Mouse (Mus musculus): ENCODE data around the gene Sik1. TPM values are rescaled to one million over a fixed set of nuclear protein-coding genes. Genes with fewer than 3 reads are reported as not detected.
A peak's percentile ranks its signal among the peaks of the same experiment; 100 is the strongest.

Sik1 gene
- total and polyA plus RNA-seq, 3 experiments = 17.1 to 56.9 (median 36.7) TPM

DNA sequence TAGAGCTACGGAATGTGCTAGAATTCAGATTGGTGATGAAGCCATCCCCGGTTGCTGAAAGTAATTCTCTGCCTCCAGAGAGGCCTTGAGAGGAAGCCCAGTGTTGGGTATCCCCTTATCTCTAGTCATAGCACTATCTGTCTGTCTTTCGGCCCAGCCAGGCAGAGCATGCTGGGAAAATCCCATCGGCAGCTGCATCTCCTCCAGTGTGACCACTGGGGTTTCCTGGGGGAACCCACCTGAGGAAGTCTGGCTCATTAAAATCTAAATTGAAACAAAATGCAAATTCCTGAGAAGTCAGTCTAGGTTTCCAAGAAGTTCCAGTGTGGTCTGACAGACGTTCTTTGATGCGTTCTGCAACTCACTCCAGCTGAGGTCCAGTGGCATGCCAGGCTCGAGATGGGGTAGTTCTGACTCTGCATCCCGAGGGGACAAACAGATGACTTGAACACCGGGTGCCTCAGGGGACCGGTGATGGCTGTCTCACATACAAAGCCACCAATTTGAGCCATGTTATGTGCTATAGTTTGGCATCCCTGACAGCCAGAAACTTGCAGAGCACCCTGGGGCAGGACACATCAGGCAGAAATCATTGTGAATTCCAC lies 19.8 kb upstream of the Sik1 start (continued):
- TF ChIP-seq MYC (IDR thresholded peaks at IDR 0.05; ENCODE audit: low read depth, low read length) (peak; percentile 75), E2F4 (IDR thresholded peaks at IDR 0.05; ENCODE audit: insufficient replicate concordance, low read depth, low read length) (no peak), BHLHE40 (IDR thresholded peaks at IDR 0.05; ENCODE audit: low read depth, low read length) (peak; percentile 92), ELF1 (IDR thresholded peaks at IDR 0.05; ENCODE audit: low read depth, low read length) (0 out of 2 replicates have a peak, but pooled peaks have one; percentile 52), USF1 (IDR thresholded peaks at IDR 0.05; ENCODE audit: low read depth, low read length) (no peak), JUN (IDR thresholded peaks at IDR 0.05; ENCODE audit: insufficient read depth, low read depth, low read length) (0 out of 2 replicates have a peak, but pooled peaks have one; percentile 8), HCFC1 (IDR thresholded peaks at IDR 0.05; ENCODE audit: low read depth, low read length) (peak; percentile 53), CTCF (conservative IDR thresholded peaks at IDR 0.05 in 1 of 2, IDR thresholded peaks at IDR 0.05 in 1 of 2; ENCODE audit: low read depth in 2 of 2, low read length in 2 of 2) (no peak), PAX5 (IDR thresholded peaks at IDR 0.05; ENCODE audit: low read length) (no peak)

- Histone ChIP-seq H3K4me2 (ENCODE audit: insufficient read depth, low read depth, poor library complexity, severe bottlenecking) (peak overlapping the region; percentile 29; the same call in 1 of the 2 replicates), H3K4me3 (replicated peaks in 1 of 3; ENCODE audit: low read depth in 2 of 3, low read length in 2 of 3, poor library complexity in 1 of 3) (peak overlapping the region in 1 of 3 experiments; percentile 7), H3K4me1 (ENCODE audit: control insufficient read depth in 1 of 2, insufficient read depth in 2 of 2) (peaks cover 73 to 86% of the 10 kb centered on the region in 2 experiments), H3K9ac (ENCODE audit: insufficient read depth, low read depth) (peak overlapping the region; percentile 18; the same call in 1 of the 2 replicates), H3K27ac (ENCODE audit: insufficient read depth, low read depth) (peak overlapping the region; percentile 98), H3K9me3 (replicated peaks; ENCODE audit: low read length) (no peaks in the 10 kb centered on the region), H3K79me2 (replicated peaks; ENCODE audit: control insufficient read depth, extremely low read depth, insufficient read depth, poor library complexity, severe bottlenecking) (no peaks in the 10 kb centered on the region), H3K36me3 (replicated peaks in 1 of 2; ENCODE audit: control insufficient read depth in 1 of 2, insufficient read depth in 1 of 2, low read length in 1 of 2) (peaks cover 0 to 3% of the 10 kb centered on the region in 2 experiments), H3K27me3 (replicated peaks) (no peaks in the 10 kb centered on the region)
- dilution Hi-C loops (cut with MboI; ENCODE audit: extremely low pct_ligation_motif_present, extremely low pct_unique_long_range_greater_than_20kb, low sequenced_read_pairs) = no loop called here
- no peak for DNase-seq (ENCODE audit: extremely low read depth)
- in situ Hi-C loops (cut with MboI; ENCODE audit: low pct_ligation_motif_present, low pct_unique_long_range_greater_than_20kb, low sequenced_read_pairs) = loop anchor here (5.0 kb wide), 1 partner anchor 148 kb away; no protein-coding TSS in a partner anchor
- TF ChIP-seq ELF1 (IDR thresholded peaks at IDR 0.05; ENCODE audit: low read depth, low read length) (no peak), ZC3H11A (IDR thresholded peaks at IDR 0.05; ENCODE audit: low read depth, low read length) (no peak), NELFE (IDR thresholded peaks at IDR 0.05; ENCODE audit: low read depth, low read length) (no peak)
Measured at GRCm38 (mm10) chr17:31874691-31875090, 19.1 kb upstream of the Sik1 start.

DNA sequence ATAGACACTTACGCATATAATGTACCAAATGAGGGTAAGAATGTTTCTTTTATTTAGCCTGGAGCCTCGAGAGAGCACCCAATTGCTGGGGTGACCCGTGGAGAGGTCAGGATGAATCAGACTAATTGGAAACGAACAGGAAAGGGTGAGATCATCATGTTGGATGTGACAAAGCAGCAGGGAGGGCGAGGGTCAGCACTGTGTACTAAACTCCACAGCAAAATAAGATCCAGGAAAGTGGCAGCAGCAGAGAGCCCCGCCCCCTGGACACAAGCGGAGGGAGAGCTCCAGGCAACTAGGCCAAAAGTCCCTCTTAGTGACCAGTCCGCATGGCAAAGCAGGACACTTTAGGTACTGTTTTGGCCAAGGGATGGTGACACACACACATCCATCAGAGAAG lies 18.4 kb upstream of the Sik1 start:
- H3K79me2 ChIP-seq (replicated peaks; ENCODE audit: control insufficient read depth, extremely low read depth, insufficient read depth, poor library complexity, severe bottlenecking) = no peaks in the 10 kb centered on the region
- H3K4me1 ChIP-seq (ENCODE audit: control insufficient read depth in 1 of 2, insufficient read depth in 2 of 2) = peaks cover 68 to 81% of the 10 kb centered on the region in 2 experiments
- H3K4me2 ChIP-seq (ENCODE audit: insufficient read depth, low read depth, poor library complexity, severe bottlenecking) = peak overlapping the region; percentile 42; the same call in 1 of the 2 replicates
- H3K9ac ChIP-seq (ENCODE audit: insufficient read depth, low read depth) = no peak overlapping the region; the same call in 1 of the 2 replicates
- DNase-seq (ENCODE audit: extremely low read depth) = no peak
- peak overlapping the region; percentile 98 for H3K27ac ChIP-seq (ENCODE audit: insufficient read depth, low read depth)
- TF ChIP-seq JUN (IDR thresholded peaks at IDR 0.05; ENCODE audit: insufficient read depth, low read depth, low read length) = no peak
- no peak for TF ChIP-seq CHD2 (IDR thresholded peaks at IDR 0.05; ENCODE audit: low read length)
- peak; percentile 25; the same call in 1 of the 2 replicates for TF ChIP-seq ETS1 (conservative IDR thresholded peaks at IDR 0.05; ENCODE audit: low read depth, low read length)
- in situ Hi-C loops (cut with MboI; ENCODE audit: low pct_ligation_motif_present, low pct_unique_long_range_greater_than_20kb, low sequenced_read_pairs) (loop anchor here (5.0 kb wide), 1 partner anchor 148 kb away; no protein-coding TSS in a partner anchor), dilution Hi-C loops (cut with MboI; ENCODE audit: extremely low pct_ligation_motif_present, extremely low pct_unique_long_range_greater_than_20kb, low sequenced_read_pairs) (no loop called here)
- no peaks in the 10 kb centered on the region for H3K27me3 ChIP-seq (replicated peaks)
- peaks cover 0 to 3% of the 10 kb centered on the region in 2 experiments for H3K36me3 ChIP-seq (replicated peaks in 1 of 2; ENCODE audit: control insufficient read depth in 1 of 2, insufficient read depth in 1 of 2, low read length in 1 of 2)
- no peaks in the 10 kb centered on the region for H3K9me3 ChIP-seq (replicated peaks; ENCODE audit: low read length)
- peak overlapping the region in 2 of 3 experiments; percentile 21 to 67 for H3K4me3 ChIP-seq (replicated peaks in 1 of 3; ENCODE audit: low read depth in 2 of 3, low read length in 2 of 3, poor library complexity in 1 of 3)

All from CH12.LX (cell line).